Mouse (Mus musculus): ENCODE measurements around the gene Anapc2. TPM values are rescaled to one million over a fixed set of nuclear protein-coding genes. Genes with fewer than 3 reads are reported as not detected.
A peak's percentile ranks its signal among the peaks of the same experiment; 100 is the strongest.

Anapc2 gene
- 35.1 and 53.1 TPM in 2 replicates for total RNA-seq (2017)

GRCm38 (mm10) chr2:25271827-25272511 lies at the start of gene Anapc2, which contains the start of gene Ssna1:
TSS of gene Anapc2 (plus strand) at chr2:25272478.
TSS of gene Ssna1 (minus strand) at chr2:25272438.
- ATAC-seq (replicated peaks; ENCODE audit: low read depth, poor library complexity, severe bottlenecking), result peak; percentile 93

GRCm38 (mm10) chr2:25223681-25224491 lies 48.4 kb upstream of the Anapc2 start:
- ATAC-seq (replicated peaks; ENCODE audit: low read depth, poor library complexity, severe bottlenecking), result peak; percentile 30

GRCm38 (mm10) chr2:25224492-25224765 lies 47.8 kb upstream of the Anapc2 start, which contains the start of gene Tubb4b:
TSS of gene Tubb4b (minus strand) at chr2:25224702.
- ATAC-seq (replicated peaks; ENCODE audit: low read depth, poor library complexity, severe bottlenecking), result no peak

- peak; percentile 70 for ATAC-seq (replicated peaks; ENCODE audit: low read depth, poor library complexity, severe bottlenecking)
Observed at GRCm38 (mm10) chr2:25224766-25225752, 47.2 kb upstream of the Anapc2 start.

DNA sequence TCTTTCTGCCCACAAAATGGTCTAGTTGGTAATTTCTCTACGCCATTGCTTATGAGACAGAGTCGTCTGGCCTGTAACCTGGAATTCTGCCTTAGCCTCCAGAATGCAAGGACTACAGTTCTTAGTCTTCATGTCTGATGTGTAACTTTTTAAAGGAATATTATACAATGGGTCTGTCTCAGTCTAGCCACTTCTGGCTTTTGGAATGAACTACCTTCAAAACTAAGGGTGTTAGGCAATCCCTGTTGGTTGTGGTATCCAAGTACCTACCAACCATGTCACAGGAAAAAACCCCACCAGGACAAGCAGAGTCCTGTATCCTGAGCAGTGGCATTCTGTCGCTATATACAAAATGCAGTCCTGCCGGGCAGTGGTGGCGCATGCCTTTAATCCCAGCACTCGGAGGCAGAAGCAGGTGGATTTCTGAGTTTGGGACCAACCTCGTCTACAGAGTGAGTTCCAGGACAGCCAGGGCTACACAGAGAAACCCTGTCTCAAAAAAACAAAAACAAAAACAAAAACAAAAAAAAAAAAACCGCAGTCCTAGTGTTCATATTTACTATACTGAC lies 46.4 kb upstream of the Anapc2 start:
- ATAC-seq (replicated peaks; ENCODE audit: low read depth, poor library complexity, severe bottlenecking), result no peak

GRCm38 (mm10) chr2:25226864-25227263 lies 45.4 kb upstream of the Anapc2 start:
- no peak for ATAC-seq (replicated peaks; ENCODE audit: low read depth, poor library complexity, severe bottlenecking)

GRCm38 (mm10) chr2:25227406-25227805 lies 44.9 kb upstream of the Anapc2 start:
- ATAC-seq (replicated peaks; ENCODE audit: low read depth, poor library complexity, severe bottlenecking), result no peak

DNA sequence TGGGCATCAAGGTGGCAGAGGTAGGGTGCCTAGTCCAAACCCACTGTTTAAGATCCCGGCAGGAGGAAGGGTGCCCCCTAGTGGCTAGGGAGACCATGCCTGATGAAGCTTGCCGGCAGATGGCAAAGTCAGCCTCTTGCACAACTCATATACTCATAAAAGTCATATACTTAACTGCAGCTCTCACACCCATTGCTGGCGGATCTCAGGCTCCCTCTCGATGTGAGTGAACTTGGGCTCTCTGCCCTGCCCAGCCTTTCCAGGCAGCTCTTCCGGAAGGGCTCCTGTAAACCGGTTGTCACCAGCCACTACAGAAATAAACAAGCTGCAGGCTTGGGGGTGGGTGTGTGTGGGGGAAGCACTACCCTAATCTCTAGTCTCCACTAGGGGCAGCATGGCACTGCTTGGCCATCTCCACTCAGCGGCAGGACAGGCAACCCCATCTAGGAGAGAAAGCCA lies 43.8 kb upstream of the Anapc2 start:
- peak; percentile 49 for ATAC-seq (replicated peaks; ENCODE audit: low read depth, poor library complexity, severe bottlenecking)

DNA sequence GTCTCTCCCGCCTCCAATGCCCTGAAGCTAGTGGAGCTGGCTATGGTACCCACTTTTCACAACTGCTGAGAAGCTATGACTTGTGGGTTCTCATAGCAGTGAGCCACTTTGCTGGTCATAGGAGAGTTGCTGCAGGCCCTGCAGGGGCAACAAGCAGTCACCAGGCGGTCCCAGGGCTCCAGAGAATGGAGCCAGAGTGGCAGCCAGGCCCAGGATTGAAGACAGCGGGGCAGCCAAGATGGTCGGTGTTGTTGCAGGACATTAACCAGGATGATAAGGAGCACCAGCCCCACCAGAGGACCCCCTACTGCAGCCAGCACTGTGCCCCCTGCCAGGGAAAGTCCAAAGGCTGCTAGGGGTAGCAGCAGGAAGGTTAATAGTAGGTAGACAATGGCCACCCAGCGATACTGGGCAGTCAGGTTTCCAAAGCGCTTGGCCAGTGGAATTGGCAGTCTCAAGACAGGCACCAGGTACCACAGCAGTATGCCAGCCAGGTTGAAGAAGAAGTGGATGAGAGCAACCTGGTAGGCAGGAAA lies 43.2 kb upstream of the Anapc2 start:
- no peak for ATAC-seq (replicated peaks; ENCODE audit: low read depth, poor library complexity, severe bottlenecking)

DNA sequence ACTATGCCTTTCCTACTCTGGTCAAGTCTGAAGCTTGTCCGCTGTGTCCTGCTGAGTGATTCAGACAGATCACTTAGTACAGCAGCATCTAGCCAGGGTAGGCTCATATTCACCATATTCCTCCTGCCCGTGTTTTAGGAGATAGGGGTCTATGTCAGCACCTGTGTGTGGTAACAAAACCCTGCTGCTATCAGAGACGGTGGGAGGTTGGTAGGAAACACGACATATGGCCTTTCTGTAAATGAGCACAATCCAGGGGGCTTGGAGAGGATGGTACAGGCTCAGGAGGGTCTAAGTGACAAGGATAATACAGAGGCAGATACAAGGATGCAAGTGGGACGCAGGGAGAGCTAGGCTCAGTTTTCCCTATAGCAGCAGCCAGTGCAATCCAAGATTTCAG lies 42.7 kb upstream of the Anapc2 start:
- ATAC-seq (replicated peaks; ENCODE audit: low read depth, poor library complexity, severe bottlenecking), result no peak

- no peak for ATAC-seq (replicated peaks; ENCODE audit: low read depth, poor library complexity, severe bottlenecking)
Observed at GRCm38 (mm10) chr2:25230581-25230980, 41.7 kb upstream of the Anapc2 start.

DNA sequence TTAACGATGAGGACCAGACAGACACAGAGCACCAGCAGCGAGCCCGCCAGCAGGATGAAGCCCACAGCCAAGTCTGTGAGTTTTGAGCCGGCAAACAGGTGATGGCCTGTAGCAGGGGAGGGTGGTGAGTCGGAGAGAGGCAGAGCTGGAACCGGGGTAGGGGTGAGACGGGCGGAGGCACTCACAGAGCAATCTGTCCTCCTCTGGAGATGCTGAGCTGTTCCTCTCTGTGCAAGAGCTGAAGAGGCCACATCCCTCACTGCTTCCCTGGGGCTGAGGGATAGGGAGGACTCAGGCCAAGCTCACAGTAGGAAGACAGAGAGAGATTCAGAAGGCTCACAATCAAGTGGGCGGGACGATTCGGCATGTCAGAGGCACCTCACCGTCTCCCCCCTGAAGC lies 41.2 kb upstream of the Anapc2 start:
- ATAC-seq (replicated peaks; ENCODE audit: low read depth, poor library complexity, severe bottlenecking), result no peak

GRCm38 (mm10) chr2:25233421-25233820 lies 38.9 kb upstream of the Anapc2 start:
- ATAC-seq (replicated peaks; ENCODE audit: low read depth, poor library complexity, severe bottlenecking), result peak; percentile 61

GRCm38 (mm10) chr2:25234050-25234449 lies 38.2 kb upstream of the Anapc2 start, which contains the start of gene Slc34a3:
TSS of gene Slc34a3 (minus strand) at chr2:25234364.
- no peak for ATAC-seq (replicated peaks; ENCODE audit: low read depth, poor library complexity, severe bottlenecking)

DNA sequence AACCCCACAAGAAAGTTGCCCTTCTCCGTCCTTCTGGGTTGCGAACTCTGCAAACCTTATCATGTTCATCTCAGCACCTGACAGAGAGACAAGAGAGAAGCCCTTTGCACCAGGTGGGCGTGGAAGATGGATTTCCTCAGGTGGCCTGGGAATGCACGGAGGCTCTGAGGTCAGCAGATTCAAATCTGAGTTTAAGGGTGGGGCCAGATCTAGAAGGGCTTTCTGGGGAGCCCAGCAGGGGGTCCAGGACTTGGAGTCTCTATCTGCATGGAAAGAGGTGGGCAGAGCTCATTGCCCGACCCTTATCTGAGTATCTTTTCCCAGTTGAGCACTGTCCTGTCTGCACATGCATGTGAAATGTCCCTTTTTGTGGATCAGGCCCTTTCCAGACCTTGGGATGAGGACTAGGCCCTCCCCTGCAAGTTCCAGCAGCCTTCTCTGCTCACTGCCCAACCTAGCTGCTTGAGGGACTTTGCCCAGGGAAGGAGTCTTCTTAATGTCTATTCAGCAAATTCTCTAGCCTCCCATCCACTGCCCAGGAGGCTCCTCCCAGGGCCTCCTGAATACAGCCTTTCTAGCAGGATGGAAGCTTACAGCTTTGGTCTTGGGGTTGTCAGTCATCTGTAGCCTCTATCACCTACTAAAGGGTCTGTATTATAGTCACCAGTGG lies 37.6 kb upstream of the Anapc2 start:
- ATAC-seq (replicated peaks; ENCODE audit: low read depth, poor library complexity, severe bottlenecking), result no peak

GRCm38 (mm10) chr2:25236614-25237013 lies 35.7 kb upstream of the Anapc2 start, which contains the start of gene Rnf224:
TSS of gene Rnf224 (minus strand) at chr2:25236787.
- ATAC-seq (replicated peaks; ENCODE audit: low read depth, poor library complexity, severe bottlenecking), result no peak

DNA sequence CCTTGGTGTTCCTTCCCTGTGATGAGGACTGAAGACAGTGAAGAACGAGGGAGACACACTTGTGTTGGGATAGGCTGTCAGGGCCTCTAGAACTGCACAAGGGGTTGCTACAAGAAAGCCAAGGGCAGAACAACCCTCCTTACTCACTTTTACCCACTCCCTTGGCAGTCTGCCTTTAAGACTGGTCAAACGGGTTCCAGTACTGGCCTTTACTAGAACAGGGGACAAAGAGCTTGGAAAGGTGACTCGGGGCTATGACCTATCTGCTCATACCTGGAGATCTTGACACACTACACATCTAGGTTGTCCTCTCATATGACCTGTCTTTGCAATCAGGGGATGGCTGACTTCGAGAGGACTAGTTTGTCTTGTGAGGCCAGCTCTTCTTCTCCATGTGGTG lies 34.8 kb upstream of the Anapc2 start:
- ATAC-seq (replicated peaks; ENCODE audit: low read depth, poor library complexity, severe bottlenecking), result no peak

- no peak for ATAC-seq (replicated peaks; ENCODE audit: low read depth, poor library complexity, severe bottlenecking)
Observed at GRCm38 (mm10) chr2:25238106-25238505, 34.2 kb upstream of the Anapc2 start.

GRCm38 (mm10) chr2:25239766-25240165 lies 32.5 kb upstream of the Anapc2 start:
- no peak for ATAC-seq (replicated peaks; ENCODE audit: low read depth, poor library complexity, severe bottlenecking)
